Mouse (Mus musculus) WW6 (cell line): Measurements from ENCODE around the gene Stt3b.

ENCODE experiments used
- DNase-seq: peaks from one replicate; pipeline ENCODE4 v3.0.0-alpha.2; 2013; ENCODE audit warnings: low read depth, low spot score

The Stt3b gene

GRCm38 (mm10) chr9:115310346-115311222 lies at the start of gene Stt3b:
Gene Stt3b, minus strand, starts transcription at chr9:115310421.
- DNase-seq, result peak; percentile 95

GRCm38 (mm10) chr9:115358421-115358820 lies 48.2 kb upstream of the Stt3b start:
- DNase-seq, result no peak

DNA sequence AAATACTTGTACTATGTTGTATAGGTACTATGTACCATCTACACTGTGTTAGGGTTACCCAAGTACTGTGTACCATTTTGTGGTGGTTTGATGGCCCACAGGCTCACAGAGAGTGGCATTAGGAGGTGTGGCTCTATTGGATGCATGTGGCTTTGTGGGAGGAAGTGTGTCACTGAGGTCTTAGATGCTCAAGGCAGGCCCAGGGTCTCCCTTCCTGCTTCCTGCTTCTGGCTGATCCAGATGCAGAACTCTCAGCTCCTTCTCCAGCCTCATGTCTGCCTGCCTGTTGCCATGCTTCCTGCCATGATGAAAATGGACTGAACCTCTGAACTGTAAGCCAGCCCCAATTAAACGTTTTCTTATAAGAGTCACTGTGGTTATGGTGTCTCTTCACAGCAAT lies 47.8 kb upstream of the Stt3b start:
- no peak for DNase-seq

- DNase-seq, result peak; percentile 55
Observed at GRCm38 (mm10) chr9:115356731-115357458, 46.7 kb upstream of the Stt3b start.

GRCm38 (mm10) chr9:115355972-115356371 lies 45.8 kb upstream of the Stt3b start:
- DNase-seq, result no peak

- no peak for DNase-seq
Observed at GRCm38 (mm10) chr9:115349741-115350512, 39.7 kb upstream of the Stt3b start.

- no peak for DNase-seq
Observed at GRCm38 (mm10) chr9:115349106-115349505, 38.9 kb upstream of the Stt3b start.

GRCm38 (mm10) chr9:115344930-115345329 lies 34.7 kb upstream of the Stt3b start:
- DNase-seq, result no peak

GRCm38 (mm10) chr9:115341576-115341975 lies 31.4 kb upstream of the Stt3b start:
- DNase-seq, result no peak

- no peak for DNase-seq
Observed at GRCm38 (mm10) chr9:115340212-115340815, 30.1 kb upstream of the Stt3b start.

- DNase-seq, result no peak
Observed at GRCm38 (mm10) chr9:115338816-115339215, 28.6 kb upstream of the Stt3b start.

- DNase-seq, result no peak
Observed at GRCm38 (mm10) chr9:115333016-115333415, 22.8 kb upstream of the Stt3b start.

DNA sequence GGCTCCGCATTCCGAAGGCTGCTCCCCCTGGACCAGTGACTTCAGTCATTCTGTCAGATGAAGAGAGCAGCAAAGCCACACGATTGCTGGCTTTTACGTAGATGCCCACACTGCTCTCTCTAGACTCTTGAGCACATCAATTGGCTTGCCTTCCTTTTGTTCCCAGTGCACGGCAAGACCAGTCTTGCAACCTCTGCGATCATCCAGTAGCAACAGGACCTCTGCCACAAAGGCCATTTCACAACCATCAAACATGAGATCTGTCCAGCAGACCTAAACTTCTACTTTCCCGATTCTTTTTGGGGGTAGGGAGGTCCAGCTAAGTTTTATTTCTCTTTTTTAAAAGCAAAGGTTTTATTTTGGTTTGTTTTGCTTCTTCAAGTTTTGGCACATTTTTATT lies 22.1 kb upstream of the Stt3b start:
- no peak for DNase-seq

- no peak for DNase-seq
Observed at GRCm38 (mm10) chr9:115330861-115331476, 20.7 kb upstream of the Stt3b start.

DNA sequence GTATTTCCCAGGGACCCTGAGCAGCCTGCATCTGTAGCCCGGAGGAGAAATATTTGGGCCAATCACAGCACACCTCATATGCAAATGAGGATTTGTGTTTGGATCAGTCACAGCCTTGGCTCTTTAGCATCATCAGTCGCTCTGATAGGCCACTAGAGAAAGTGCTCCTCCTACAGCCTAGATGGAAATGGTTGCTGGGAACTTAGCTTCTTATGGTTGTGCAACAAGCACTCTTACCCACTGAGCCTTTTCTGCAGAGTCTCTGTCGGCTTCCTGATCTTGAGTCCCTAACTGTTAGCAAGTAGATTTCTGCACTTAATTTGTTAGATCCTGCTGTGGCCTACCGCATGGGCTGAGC lies 16.3 kb upstream of the Stt3b start:
- no peak for DNase-seq

GRCm38 (mm10) chr9:115325831-115326532 lies 15.8 kb upstream of the Stt3b start:
- no peak for DNase-seq

- no peak for DNase-seq
Observed at GRCm38 (mm10) chr9:115323572-115323971, 13.4 kb upstream of the Stt3b start.

- DNase-seq, result no peak
Observed at GRCm38 (mm10) chr9:115322385-115322784, 12.2 kb upstream of the Stt3b start.

DNA sequence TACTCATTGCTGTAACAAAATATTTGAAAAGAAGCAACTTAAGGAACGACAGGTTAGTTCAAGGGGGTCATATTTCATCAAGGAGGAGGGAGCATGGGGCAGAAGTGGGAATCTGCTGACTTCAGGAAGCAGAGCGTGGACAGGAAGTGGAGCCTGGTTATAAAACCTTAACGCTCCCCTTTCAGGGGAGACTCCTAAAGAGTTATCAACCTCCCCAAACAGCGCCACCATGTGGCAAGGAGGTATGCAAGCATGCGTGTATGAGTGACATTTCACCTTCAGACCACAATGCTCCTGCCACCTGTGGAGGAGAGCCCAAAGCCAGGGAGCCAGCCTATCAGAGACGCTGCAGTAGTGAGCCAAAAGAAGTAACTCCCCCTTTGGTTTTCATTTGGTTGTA lies 10.8 kb upstream of the Stt3b start:
- DNase-seq, result peak; percentile 40

DNA sequence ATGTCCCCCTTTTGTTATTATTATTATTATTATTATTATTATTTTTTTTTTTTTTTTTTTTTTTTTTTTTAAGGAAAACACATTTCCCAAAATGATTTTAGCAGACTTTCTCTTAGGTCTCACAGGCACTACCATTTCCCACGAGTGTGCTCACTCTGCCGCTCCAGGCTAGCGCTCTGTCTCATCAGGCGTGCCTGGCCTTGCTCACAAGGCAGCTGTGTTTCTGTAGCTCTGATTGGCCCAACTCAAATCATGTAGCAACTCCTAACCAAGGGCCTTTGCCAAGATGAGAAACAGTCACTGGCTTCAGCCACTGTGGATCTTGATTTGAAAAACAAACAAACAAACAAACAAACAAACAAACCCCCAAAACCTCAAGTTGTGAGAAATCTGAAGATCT lies 9.9 kb upstream of the Stt3b start:
- DNase-seq, result no peak
